Mouse (Mus musculus): ENCODE measurements around the gene Fli1. TPM values are rescaled to one million over a fixed set of nuclear protein-coding genes. Genes with fewer than 3 reads are reported as not detected.

The Fli1 gene
- polyA plus RNA-seq, 1 experiment from 2014 or later: 20.6 TPM

DNA sequence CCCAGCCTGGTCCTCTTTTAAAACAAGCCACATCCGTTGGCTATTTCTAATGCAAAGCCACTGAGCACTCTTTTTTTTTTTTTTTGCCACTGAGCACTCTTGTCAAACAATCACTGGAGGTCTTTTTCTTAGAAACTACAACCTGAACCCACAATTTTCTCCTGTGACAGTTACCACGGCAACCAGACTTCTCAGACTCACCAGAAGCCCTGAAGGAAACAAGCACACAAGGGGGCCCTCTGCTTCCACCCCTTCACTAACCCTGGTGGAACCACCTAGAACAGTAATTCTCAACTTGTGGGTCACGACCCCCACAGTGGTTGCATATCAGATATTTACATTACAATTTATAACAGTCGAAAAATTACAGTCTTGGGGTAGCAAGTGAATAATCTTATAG lies 53.3 kb downstream of the Fli1 start:
- H3K4me3 ChIP-seq (ENCODE audit: control insufficient read depth in 1 of 2, insufficient read depth in 1 of 2, low read depth in 1 of 2, low read length in 2 of 2): no peak overlapping the region
- no peaks in the 10 kb centered on the region for H3K27me3 ChIP-seq (ENCODE audit: control insufficient read depth, insufficient read depth, low read length)
- no peaks in the 10 kb centered on the region for H3K36me3 ChIP-seq (ENCODE audit: control insufficient read depth, insufficient read depth, low read length)
- no peak overlapping the region for H3K9ac ChIP-seq (ENCODE audit: low read length)
- ATAC-seq (ENCODE audit: insufficient number of reproducible peaks, insufficient read depth, low FRiP score, low read depth): no peak
- H3K4me1 ChIP-seq (ENCODE audit: control insufficient read depth in 2 of 2, insufficient read depth in 2 of 2, low read length in 2 of 2): peaks cover 3 to 6% of the 10 kb centered on the region in 2 experiments; a peak in 2 of 4 replicates
- no peaks in the 10 kb centered on the region for H3K9me3 ChIP-seq (ENCODE audit: control insufficient read depth, low read length)
- no peak overlapping the region for H3K4me2 ChIP-seq (ENCODE audit: low read length)
- 70% methylated on average over 4 of the region's 4 CpGs for WGBS
- no peak overlapping the region for H3K27ac ChIP-seq (replicated peaks in 1 of 2; ENCODE audit: control insufficient read depth in 1 of 2, insufficient read depth in 1 of 2, low read depth in 2 of 2, low read length in 2 of 2)

GRCm38 (mm10) chr9:32488627-32489026 lies 54.0 kb downstream of the Fli1 start:
- Histone ChIP-seq H3K27me3 (ENCODE audit: control insufficient read depth, insufficient read depth, low read length) (no peaks in the 10 kb centered on the region), H3K4me1 (ENCODE audit: control insufficient read depth in 2 of 2, insufficient read depth in 2 of 2, low read length in 2 of 2) (peaks cover 3 to 7% of the 10 kb centered on the region in 2 experiments; a peak in 2 of 4 replicates), H3K4me2 (ENCODE audit: low read length) (no peak overlapping the region), H3K27ac (replicated peaks in 1 of 2; ENCODE audit: control insufficient read depth in 1 of 2, insufficient read depth in 1 of 2, low read depth in 2 of 2, low read length in 2 of 2) (no peak overlapping the region), H3K4me3 (ENCODE audit: control insufficient read depth in 1 of 2, insufficient read depth in 1 of 2, low read depth in 1 of 2, low read length in 2 of 2) (no peak overlapping the region), H3K9me3 (ENCODE audit: control insufficient read depth, low read length) (no peaks in the 10 kb centered on the region), H3K36me3 (ENCODE audit: control insufficient read depth, insufficient read depth, low read length) (no peaks in the 10 kb centered on the region), H3K9ac (ENCODE audit: low read length) (no peak overlapping the region)
- ATAC-seq (ENCODE audit: insufficient number of reproducible peaks, insufficient read depth, low FRiP score, low read depth): no peak

GRCm38 (mm10) chr9:32487823-32488222 lies 54.8 kb downstream of the Fli1 start:
- Histone ChIP-seq H3K27ac (replicated peaks in 1 of 2; ENCODE audit: control insufficient read depth in 1 of 2, insufficient read depth in 1 of 2, low read depth in 2 of 2, low read length in 2 of 2) (no peak overlapping the region), H3K27me3 (ENCODE audit: control insufficient read depth, insufficient read depth, low read length) (no peaks in the 10 kb centered on the region), H3K4me2 (ENCODE audit: low read length) (no peak overlapping the region), H3K9me3 (ENCODE audit: control insufficient read depth, low read length) (no peaks in the 10 kb centered on the region), H3K4me3 (ENCODE audit: control insufficient read depth in 1 of 2, insufficient read depth in 1 of 2, low read depth in 1 of 2, low read length in 2 of 2) (no peak overlapping the region), H3K9ac (ENCODE audit: low read length) (no peak overlapping the region), H3K36me3 (ENCODE audit: control insufficient read depth, insufficient read depth, low read length) (no peaks in the 10 kb centered on the region), H3K4me1 (ENCODE audit: control insufficient read depth in 2 of 2, insufficient read depth in 2 of 2, low read length in 2 of 2) (peaks cover 3 to 7% of the 10 kb centered on the region in 2 experiments; a peak in 2 of 4 replicates)
- WGBS: 81% methylated on average over 5 of the region's 5 CpGs
- ATAC-seq (ENCODE audit: insufficient number of reproducible peaks, insufficient read depth, low FRiP score, low read depth): no peak

DNA sequence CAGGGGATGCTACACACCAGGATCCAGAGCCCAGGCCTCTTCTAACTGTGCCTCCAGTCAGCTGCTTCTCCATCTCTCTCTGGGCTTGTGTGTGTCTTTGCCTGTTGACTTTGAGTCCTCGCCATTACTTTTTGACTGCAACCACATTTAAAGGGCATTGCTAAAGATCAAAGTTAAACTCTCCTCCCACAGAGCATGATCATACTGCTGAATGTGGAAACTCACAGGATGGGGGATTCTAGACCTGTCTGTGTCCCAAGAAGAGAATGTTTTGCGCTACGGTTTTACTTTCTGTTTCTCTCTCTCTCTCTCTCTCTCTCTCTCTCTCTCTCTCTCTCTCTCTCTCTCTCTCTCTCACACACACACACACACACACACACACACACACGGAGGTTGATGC lies 55.3 kb downstream of the Fli1 start:
- Histone ChIP-seq H3K4me2 (ENCODE audit: low read length) (no peak overlapping the region), H3K27me3 (ENCODE audit: control insufficient read depth, insufficient read depth, low read length) (no peaks in the 10 kb centered on the region), H3K36me3 (ENCODE audit: control insufficient read depth, insufficient read depth, low read length) (no peaks in the 10 kb centered on the region), H3K9me3 (ENCODE audit: control insufficient read depth, low read length) (no peaks in the 10 kb centered on the region), H3K9ac (ENCODE audit: low read length) (no peak overlapping the region), H3K4me3 (ENCODE audit: control insufficient read depth in 1 of 2, insufficient read depth in 1 of 2, low read depth in 1 of 2, low read length in 2 of 2) (no peak overlapping the region), H3K4me1 (ENCODE audit: control insufficient read depth in 2 of 2, insufficient read depth in 2 of 2, low read length in 2 of 2) (peaks cover 3 to 7% of the 10 kb centered on the region in 2 experiments; a peak in 2 of 4 replicates), H3K27ac (replicated peaks in 1 of 2; ENCODE audit: control insufficient read depth in 1 of 2, insufficient read depth in 1 of 2, low read depth in 2 of 2, low read length in 2 of 2) (no peak overlapping the region)
- WGBS: 85% methylated on average over 4 of the region's 4 CpGs
- no peak for ATAC-seq (ENCODE audit: insufficient number of reproducible peaks, insufficient read depth, low FRiP score, low read depth)

DNA sequence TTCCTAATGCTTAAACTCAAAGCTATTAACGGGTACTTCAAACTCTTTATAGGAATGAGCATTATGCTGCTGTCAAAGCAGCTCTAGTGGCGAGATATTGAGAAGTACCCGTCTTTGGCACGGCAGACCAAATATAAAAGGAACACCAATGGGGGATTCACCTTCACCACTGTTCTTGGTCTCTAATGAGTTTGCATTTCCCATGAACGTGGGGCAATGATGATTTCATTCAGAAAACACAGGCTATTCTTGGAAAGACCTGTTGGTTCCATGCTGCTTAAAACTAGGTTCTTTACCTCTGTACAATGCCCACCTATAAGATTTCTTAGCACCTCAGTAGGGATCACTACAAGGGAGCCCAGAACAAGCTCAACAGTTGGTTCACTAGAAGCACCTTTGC lies 62.2 kb downstream of the Fli1 start:
- no peak for ATAC-seq (ENCODE audit: insufficient number of reproducible peaks, insufficient read depth, low FRiP score, low read depth)
- Histone ChIP-seq H3K36me3 (ENCODE audit: control insufficient read depth, insufficient read depth, low read length) (peaks cover 11% of the 10 kb centered on the region; the same call in 1 of the 2 replicates), H3K4me3 (ENCODE audit: control insufficient read depth in 1 of 2, insufficient read depth in 1 of 2, low read depth in 1 of 2, low read length in 2 of 2) (no peak overlapping the region), H3K27ac (replicated peaks in 1 of 2; ENCODE audit: control insufficient read depth in 1 of 2, insufficient read depth in 1 of 2, low read depth in 2 of 2, low read length in 2 of 2) (no peak overlapping the region), H3K4me1 (ENCODE audit: control insufficient read depth in 2 of 2, insufficient read depth in 2 of 2, low read length in 2 of 2) (peaks cover 22 to 30% of the 10 kb centered on the region in 2 experiments), H3K9me3 (ENCODE audit: control insufficient read depth, low read length) (no peaks in the 10 kb centered on the region), H3K27me3 (ENCODE audit: control insufficient read depth, insufficient read depth, low read length) (no peaks in the 10 kb centered on the region), H3K4me2 (ENCODE audit: low read length) (no peak overlapping the region), H3K9ac (ENCODE audit: low read length) (no peak overlapping the region)
- 57% methylated on average over 5 of the region's 5 CpGs for WGBS

GRCm38 (mm10) chr9:32478799-32479198 lies 63.9 kb downstream of the Fli1 start:
- no peaks in the 10 kb centered on the region for H3K9me3 ChIP-seq (ENCODE audit: control insufficient read depth, low read length)
- peaks cover 15 to 27% of the 10 kb centered on the region in 2 experiments for H3K4me1 ChIP-seq (ENCODE audit: control insufficient read depth in 2 of 2, insufficient read depth in 2 of 2, low read length in 2 of 2)
- 0 out of 4 replicates have a peak overlapping the region, but pooled peaks of 1 of the 2 experiments have one; percentile 20 for H3K27ac ChIP-seq (replicated peaks in 1 of 2; ENCODE audit: control insufficient read depth in 1 of 2, insufficient read depth in 1 of 2, low read depth in 2 of 2, low read length in 2 of 2)
- WGBS: 48% methylated on average over 3 of the region's 3 CpGs
- no peak overlapping the region for H3K9ac ChIP-seq (ENCODE audit: low read length)
- H3K36me3 ChIP-seq (ENCODE audit: control insufficient read depth, insufficient read depth, low read length): peaks cover 22% of the 10 kb centered on the region
- H3K27me3 ChIP-seq (ENCODE audit: control insufficient read depth, insufficient read depth, low read length): no peaks in the 10 kb centered on the region
- no peak overlapping the region for H3K4me2 ChIP-seq (ENCODE audit: low read length)
- H3K4me3 ChIP-seq (ENCODE audit: control insufficient read depth in 1 of 2, insufficient read depth in 1 of 2, low read depth in 1 of 2, low read length in 2 of 2): no peak overlapping the region
- ATAC-seq (ENCODE audit: insufficient number of reproducible peaks, insufficient read depth, low FRiP score, low read depth): no peak

- no peak for ATAC-seq (ENCODE audit: insufficient number of reproducible peaks, insufficient read depth, low FRiP score, low read depth)
- H3K27me3 ChIP-seq (ENCODE audit: control insufficient read depth, insufficient read depth, low read length): no peaks in the 10 kb centered on the region
- H3K4me2 ChIP-seq (ENCODE audit: low read length): no peak overlapping the region
- H3K36me3 ChIP-seq (ENCODE audit: control insufficient read depth, insufficient read depth, low read length): peaks cover 29% of the 10 kb centered on the region
- no peak overlapping the region for H3K4me3 ChIP-seq (ENCODE audit: control insufficient read depth in 1 of 2, insufficient read depth in 1 of 2, low read depth in 1 of 2, low read length in 2 of 2)
- H3K27ac ChIP-seq (replicated peaks in 1 of 2; ENCODE audit: control insufficient read depth in 1 of 2, insufficient read depth in 1 of 2, low read depth in 2 of 2, low read length in 2 of 2): peak overlapping the region; percentile 19 to 57; a peak in 1 of 4 replicates
- H3K9me3 ChIP-seq (ENCODE audit: control insufficient read depth, low read length): no peaks in the 10 kb centered on the region
- peak overlapping the region; percentile 23; the same call in 1 of the 2 replicates for H3K9ac ChIP-seq (ENCODE audit: low read length)
- peaks cover 15 to 27% of the 10 kb centered on the region in 2 experiments for H3K4me1 ChIP-seq (ENCODE audit: control insufficient read depth in 2 of 2, insufficient read depth in 2 of 2, low read length in 2 of 2)
- WGBS: 9% methylated on average over 2 of the region's 2 CpGs
These were observed 64.6 kb downstream of the Fli1 start for GRCm38 (mm10) chr9:32478087-32478486.

GRCm38 (mm10) chr9:32476604-32477003 lies 66.1 kb downstream of the Fli1 start:
- Histone ChIP-seq H3K4me3 (ENCODE audit: control insufficient read depth in 1 of 2, insufficient read depth in 1 of 2, low read depth in 1 of 2, low read length in 2 of 2) (no peak overlapping the region), H3K27me3 (ENCODE audit: control insufficient read depth, insufficient read depth, low read length) (no peaks in the 10 kb centered on the region), H3K4me1 (ENCODE audit: control insufficient read depth in 2 of 2, insufficient read depth in 2 of 2, low read length in 2 of 2) (peaks cover 15 to 27% of the 10 kb centered on the region in 2 experiments), H3K36me3 (ENCODE audit: control insufficient read depth, insufficient read depth, low read length) (peaks cover 37% of the 10 kb centered on the region), H3K9me3 (ENCODE audit: control insufficient read depth, low read length) (no peaks in the 10 kb centered on the region), H3K27ac (replicated peaks in 1 of 2; ENCODE audit: control insufficient read depth in 1 of 2, insufficient read depth in 1 of 2, low read depth in 2 of 2, low read length in 2 of 2) (no peak overlapping the region), H3K4me2 (ENCODE audit: low read length) (no peak overlapping the region), H3K9ac (ENCODE audit: low read length) (no peak overlapping the region)
- WGBS: 65% methylated on average over 10 of the region's 10 CpGs
- no peak for ATAC-seq (ENCODE audit: insufficient number of reproducible peaks, insufficient read depth, low FRiP score, low read depth)
